Mouse (Mus musculus): Measurements from ENCODE around the gene Fth1. TPM values are rescaled to one million over a fixed set of nuclear protein-coding genes. Genes with fewer than 3 reads are reported as not detected.

Gene Fth1
- total and polyA plus RNA-seq, 3 experiments = 303 to 2,849 (median 317) TPM

- dilution Hi-C loops (cut with MboI; ENCODE audit: extremely low pct_ligation_motif_present, extremely low pct_unique_long_range_greater_than_20kb, low sequenced_read_pairs) (no loop called here), in situ Hi-C loops (cut with MboI; ENCODE audit: low pct_ligation_motif_present, low pct_unique_long_range_greater_than_20kb, low sequenced_read_pairs) (no loop called here)
- Histone ChIP-seq H3K4me2 (ENCODE audit: insufficient read depth, low read depth, poor library complexity, severe bottlenecking) (no peak overlapping the region), H3K4me3 (replicated peaks in 1 of 3; ENCODE audit: low read depth in 2 of 3, low read length in 2 of 3, poor library complexity in 1 of 3) (no peak overlapping the region), H3K79me2 (replicated peaks; ENCODE audit: control insufficient read depth, extremely low read depth, insufficient read depth, poor library complexity, severe bottlenecking) (no peaks in the 10 kb centered on the region), H3K4me1 (ENCODE audit: control insufficient read depth in 1 of 2, insufficient read depth in 2 of 2) (peaks cover 16 to 62% of the 10 kb centered on the region in 2 experiments), H3K27me3 (replicated peaks) (no peaks in the 10 kb centered on the region), H3K27ac (ENCODE audit: insufficient read depth, low read depth) (no peak overlapping the region), H3K36me3 (replicated peaks in 1 of 2; ENCODE audit: control insufficient read depth in 1 of 2, insufficient read depth in 1 of 2, low read length in 1 of 2) (no peaks in the 10 kb centered on the region), H3K9me3 (replicated peaks; ENCODE audit: low read length) (peaks cover 4% of the 10 kb centered on the region), H3K9ac (ENCODE audit: insufficient read depth, low read depth) (no peak overlapping the region)
- no peak for DNase-seq (ENCODE audit: extremely low read depth)
- TF ChIP-seq BHLHE40 (IDR thresholded peaks at IDR 0.05; ENCODE audit: low read depth, low read length) (peak; percentile 54), EP300 (IDR thresholded peaks at IDR 0.05; ENCODE audit: low read length) (peak; percentile 36; the same call in 1 of the 2 replicates), JUN (IDR thresholded peaks at IDR 0.05; ENCODE audit: insufficient read depth, low read depth, low read length) (peak; percentile 46; the same call in 1 of the 2 replicates), MAFK (IDR thresholded peaks at IDR 0.05; ENCODE audit: insufficient replicate concordance, low read length) (0 out of 2 replicates have a peak, but pooled peaks have one; percentile 9), USF2 (conservative IDR thresholded peaks at IDR 0.05; ENCODE audit: low read depth, low read length) (no peak)
These were observed 34.4 kb upstream of the Fth1 start for GRCm38 (mm10) chr19:9945800-9946564.

- in situ Hi-C loops (cut with MboI; ENCODE audit: low pct_ligation_motif_present, low pct_unique_long_range_greater_than_20kb, low sequenced_read_pairs) (no loop called here), dilution Hi-C loops (cut with MboI; ENCODE audit: extremely low pct_ligation_motif_present, extremely low pct_unique_long_range_greater_than_20kb, low sequenced_read_pairs) (no loop called here)
- Histone ChIP-seq H3K79me2 (replicated peaks; ENCODE audit: control insufficient read depth, extremely low read depth, insufficient read depth, poor library complexity, severe bottlenecking) (no peaks in the 10 kb centered on the region), H3K27ac (ENCODE audit: insufficient read depth, low read depth) (no peak overlapping the region), H3K4me2 (ENCODE audit: insufficient read depth, low read depth, poor library complexity, severe bottlenecking) (no peak overlapping the region), H3K4me1 (ENCODE audit: control insufficient read depth in 1 of 2, insufficient read depth in 2 of 2) (peaks cover 16 to 53% of the 10 kb centered on the region in 2 experiments), H3K27me3 (replicated peaks) (no peaks in the 10 kb centered on the region), H3K36me3 (replicated peaks in 1 of 2; ENCODE audit: control insufficient read depth in 1 of 2, insufficient read depth in 1 of 2, low read length in 1 of 2) (no peaks in the 10 kb centered on the region), H3K9me3 (replicated peaks; ENCODE audit: low read length) (peaks cover 6% of the 10 kb centered on the region), H3K4me3 (replicated peaks in 1 of 3; ENCODE audit: low read depth in 2 of 3, low read length in 2 of 3, poor library complexity in 1 of 3) (no peak overlapping the region), H3K9ac (ENCODE audit: insufficient read depth, low read depth) (no peak overlapping the region)
- DNase-seq (ENCODE audit: extremely low read depth) = no peak
- TF ChIP-seq ZMIZ1 (IDR thresholded peaks at IDR 0.05; ENCODE audit: low read depth, low read length) = no peak
- no peak for TF ChIP-seq CHD1 (IDR thresholded peaks at IDR 0.05; ENCODE audit: low read depth, low read length)
- no peak for TF ChIP-seq ELF1 (IDR thresholded peaks at IDR 0.05; ENCODE audit: low read depth, low read length)
- TF ChIP-seq ZNF384 (IDR thresholded peaks at IDR 0.05; ENCODE audit: low read depth, low read length) = no peak
- no peak for TF ChIP-seq SMC3 (IDR thresholded peaks at IDR 0.05; ENCODE audit: low read depth, low read length)
- no peak for TF ChIP-seq RCOR1 (conservative IDR thresholded peaks at IDR 0.05; ENCODE audit: low read depth, low read length)
- no peak for TF ChIP-seq MAFK (IDR thresholded peaks at IDR 0.05; ENCODE audit: insufficient replicate concordance, low read length)
- TF ChIP-seq E2F4 (IDR thresholded peaks at IDR 0.05; ENCODE audit: insufficient replicate concordance, low read depth, low read length) = no peak
- TF ChIP-seq UBTF (IDR thresholded peaks at IDR 0.05; ENCODE audit: low read depth, low read length) = no peak
- no peak for TF ChIP-seq USF1 (IDR thresholded peaks at IDR 0.05; ENCODE audit: low read depth, low read length)
- TF ChIP-seq JUND (conservative IDR thresholded peaks at IDR 0.05; ENCODE audit: low read depth, low read length) = no peak
- no peak for TF ChIP-seq TCF12 (IDR thresholded peaks at IDR 0.05; ENCODE audit: low read depth, low read length)
- no peak for TF ChIP-seq EP300 (IDR thresholded peaks at IDR 0.05; ENCODE audit: low read length)
These were observed 33.4 kb upstream of the Fth1 start for GRCm38 (mm10) chr19:9946986-9947385.

Measured in CH12.LX (cell line).